Comparison of ENCODE assay signal across 8 mouse cellular contexts in the genomic region with DNA sequence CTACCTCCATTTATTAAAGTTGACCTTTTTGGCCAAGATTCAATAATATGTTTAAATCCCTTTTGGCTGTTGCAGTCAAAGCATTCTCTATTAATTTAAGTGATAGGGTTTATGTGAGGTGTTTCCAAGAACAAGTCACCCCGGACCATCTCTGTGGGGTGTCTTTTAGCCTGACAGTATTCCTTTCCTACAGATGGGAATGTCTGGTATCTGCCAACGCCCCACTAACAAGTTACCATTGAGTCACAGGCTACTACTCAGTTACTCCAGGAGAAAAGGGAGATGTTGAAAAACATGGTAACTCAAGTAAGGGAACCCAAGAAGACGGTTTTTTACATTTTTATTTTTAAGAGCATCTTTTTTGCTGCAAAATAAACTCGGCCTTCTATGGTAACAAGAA. TPM values are rescaled to one million over a fixed set of nuclear protein-coding genes. Genes with fewer than 3 reads are reported as not detected.
DNase-seq lines count a peak whose midpoint lies in the region; ATAC-seq and TF ChIP-seq lines count a peak whose summit lies in the region.

No protein-coding gene starts in this region.

- H3K9ac ChIP-seq in lung, embryonic 16.5 days (ENCODE audit: low read length), result peak overlapping the region; percentile 98; the same call in 1 of the 2 replicates
- H3K9ac ChIP-seq in forebrain, embryonic 15.5 days (replicated peaks), result peak overlapping the region; percentile 94
- H3K9ac ChIP-seq in limb, embryonic 14.5 days (ENCODE audit: low read depth, low read length, severe bottlenecking), result peak overlapping the region; percentile 90
- peak overlapping the region; percentile 90 for H3K9ac ChIP-seq in stomach, embryonic 14.5 days (replicated peaks; ENCODE audit: low read depth, low read length)

- ATAC-seq in lung, embryonic 16.5 days (ENCODE audit: low read depth), result no peak
- no peak for ATAC-seq in forebrain, embryonic 15.5 days (replicated peaks)
- no peak for ATAC-seq in limb, embryonic 14.5 days (ENCODE audit: low FRiP score, low read depth)
- ATAC-seq in stomach, embryonic 14.5 days (ENCODE audit: insufficient number of reproducible peaks, insufficient read depth, low FRiP score, low read depth), result no peak

- H3K4me1 ChIP-seq in lung, embryonic 16.5 days (replicated peaks; ENCODE audit: control insufficient read depth, insufficient read depth, low read length), result peaks cover 15% of the 10 kb centered on the region
- H3K4me1 ChIP-seq in forebrain, embryonic 15.5 days, result peaks cover 25% of the 10 kb centered on the region
- H3K4me1 ChIP-seq in limb, embryonic 14.5 days (ENCODE audit: control insufficient read depth, insufficient read depth, low read length), result peaks cover 16% of the 10 kb centered on the region
- peaks cover 14% of the 10 kb centered on the region for H3K4me1 ChIP-seq in stomach, embryonic 14.5 days (ENCODE audit: control insufficient read depth, insufficient read depth, low read length)

- peaks cover 15% of the 10 kb centered on the region for H3K36me3 ChIP-seq in lung, embryonic 16.5 days (ENCODE audit: control insufficient read depth, insufficient read depth, low read length)
- peaks cover 31% of the 10 kb centered on the region for H3K36me3 ChIP-seq in forebrain, embryonic 15.5 days
- H3K36me3 ChIP-seq in limb, embryonic 14.5 days (ENCODE audit: control insufficient read depth, insufficient read depth, low read length), result peaks cover 34% of the 10 kb centered on the region
- peaks cover 13% of the 10 kb centered on the region for H3K36me3 ChIP-seq in stomach, embryonic 14.5 days (ENCODE audit: control insufficient read depth, insufficient read depth, low read length)

- no peak overlapping the region for H3K27ac ChIP-seq in lung, embryonic 16.5 days (ENCODE audit: low read length)
- peak overlapping the region; percentile 95; the same call in 1 of the 2 replicates for H3K27ac ChIP-seq in forebrain, embryonic 15.5 days (replicated peaks)
- no peak overlapping the region for H3K27ac ChIP-seq in limb, embryonic 14.5 days (replicated peaks; ENCODE audit: low read depth, low read length)
- H3K27ac ChIP-seq in stomach, embryonic 14.5 days (ENCODE audit: low read length), result no peak overlapping the region

- TF ChIP-seq POLR2A in limb, embryonic 14.5 days (IDR thresholded peaks at IDR 0.05; ENCODE audit: borderline replicate concordance, extremely low read depth, insufficient read depth, insufficient read length), result no peak

- H3K4me2 ChIP-seq in lung, embryonic 16.5 days (ENCODE audit: low read depth, low read length), result peak overlapping the region; percentile 71
- H3K4me2 ChIP-seq in forebrain, embryonic 15.5 days (replicated peaks), result peak overlapping the region; percentile 78
- H3K4me2 ChIP-seq in limb, embryonic 14.5 days (replicated peaks; ENCODE audit: low read depth, low read length, severe bottlenecking), result peak overlapping the region; percentile 73
- H3K4me2 ChIP-seq in stomach, embryonic 14.5 days (replicated peaks; ENCODE audit: low read depth, low read length), result peak overlapping the region; percentile 45

- no peaks in the 10 kb centered on the region for H3K9me3 ChIP-seq in lung, embryonic 16.5 days (ENCODE audit: control insufficient read depth, low read length)
- no peaks in the 10 kb centered on the region for H3K9me3 ChIP-seq in forebrain, embryonic 15.5 days
- H3K9me3 ChIP-seq in limb, embryonic 14.5 days (ENCODE audit: control insufficient read depth, low read length), result no peaks in the 10 kb centered on the region
- H3K9me3 ChIP-seq in stomach, embryonic 14.5 days (ENCODE audit: control insufficient read depth, low read depth, low read length), result no peaks in the 10 kb centered on the region

- DNase-seq in lung, postnatal 4 days, result no peak
- DNase-seq in limb, embryonic 14.5 days (ENCODE audit: low spot score), result no peak
- no peak for DNase-seq in B cell, adult 2 months
- DNase-seq in cerebellum, adult 11 months, result no peak
- no peak for DNase-seq in ovary, postnatal 10 days (ENCODE audit: low spot score)

- 49% methylated on average over 4 of the region's 4 CpGs for WGBS in lung, embryonic 16.5 days
- 63% methylated on average over 4 of the region's 4 CpGs for WGBS in forebrain, embryonic 15.5 days
- 40% methylated on average over 4 of the region's 4 CpGs for WGBS in limb, embryonic 14.5 days
- WGBS in stomach, embryonic 14.5 days, result 49% methylated on average over 4 of the region's 4 CpGs

- H3K4me3 ChIP-seq in lung, embryonic 16.5 days (ENCODE audit: low read length), result peak overlapping the region; percentile 96
- H3K4me3 ChIP-seq in forebrain, embryonic 15.5 days, result peak overlapping the region; percentile 85
- peak overlapping the region; percentile 98 for H3K4me3 ChIP-seq in limb, embryonic 14.5 days (replicated peaks; ENCODE audit: low read length)
- peak overlapping the region; percentile 80 for H3K4me3 ChIP-seq in stomach, embryonic 14.5 days (ENCODE audit: low read depth, low read length)

- no peaks in the 10 kb centered on the region for H3K27me3 ChIP-seq in lung, embryonic 16.5 days (ENCODE audit: control insufficient read depth, insufficient read depth, low read depth, low read length)
- H3K27me3 ChIP-seq in forebrain, embryonic 15.5 days, result no peaks in the 10 kb centered on the region
- no peaks in the 10 kb centered on the region for H3K27me3 ChIP-seq in limb, embryonic 14.5 days (ENCODE audit: control insufficient read depth, insufficient read depth, low read length)
- no peaks in the 10 kb centered on the region for H3K27me3 ChIP-seq in stomach, embryonic 14.5 days (ENCODE audit: control insufficient read depth, insufficient read depth, low read length)

RNA-seq across cellular contexts. Expression of gene Pcsk7, which starts 1.1 kb away (rescaled TPM):
- polyA plus RNA-seq in lung, embryonic 16.5 days (2015; fragmentation: Nextera tagmentation; extraction: Ambion mirVana), result 23.0 and 26.6 TPM in 2 replicates
- polyA plus RNA-seq in forebrain, embryonic 15.5 days (2015; fragmentation: Nextera tagmentation; extraction: Ambion mirVana), result 25.6 and 26.7 TPM in 2 replicates
- polyA plus RNA-seq in limb, embryonic 14.5 days (2012; rRNA removed), result 33.3 and 36.6 TPM in 2 replicates
- polyA plus RNA-seq in limb, embryonic 14.5 days (2014; fragmentation: Nextera tagmentation; extraction: Ambion mirVana), result 17.3 and 17.9 TPM in 2 replicates
- 13.5 and 17.5 TPM in 2 replicates for polyA plus RNA-seq in stomach, embryonic 14.5 days (2014; fragmentation: Nextera tagmentation; extraction: Ambion mirVana)

RNA-seq across cellular contexts. Expression of gene Rnf214, which starts 1.5 kb away (rescaled TPM):
- polyA plus RNA-seq in lung, embryonic 16.5 days (2015; fragmentation: Nextera tagmentation; extraction: Ambion mirVana), result 50.4 and 51.3 TPM in 2 replicates
- 96.5 and 96.9 TPM in 2 replicates for polyA plus RNA-seq in forebrain, embryonic 15.5 days (2015; fragmentation: Nextera tagmentation; extraction: Ambion mirVana)
- polyA plus RNA-seq in limb, embryonic 14.5 days (2012; rRNA removed), result 27.6 and 31.5 TPM in 2 replicates
- 55.7 and 57.0 TPM in 2 replicates for polyA plus RNA-seq in limb, embryonic 14.5 days (2014; fragmentation: Nextera tagmentation; extraction: Ambion mirVana)
- 65.4 and 77.0 TPM in 2 replicates for polyA plus RNA-seq in stomach, embryonic 14.5 days (2014; fragmentation: Nextera tagmentation; extraction: Ambion mirVana)

RNA-seq across cellular contexts. Expression of gene Tagln, which starts 30.7 kb away (rescaled TPM):
- 138 and 141 TPM in 2 replicates for polyA plus RNA-seq in lung, embryonic 16.5 days (2015; fragmentation: Nextera tagmentation; extraction: Ambion mirVana)
- polyA plus RNA-seq in forebrain, embryonic 15.5 days (2015; fragmentation: Nextera tagmentation; extraction: Ambion mirVana), result 2.6 and 2.8 TPM in 2 replicates
- polyA plus RNA-seq in limb, embryonic 14.5 days (2012; rRNA removed), result 27.8 and 29.8 TPM in 2 replicates
- polyA plus RNA-seq in limb, embryonic 14.5 days (2014; fragmentation: Nextera tagmentation; extraction: Ambion mirVana), result 31.7 and 35.7 TPM in 2 replicates
- 573 and 578 TPM in 2 replicates for polyA plus RNA-seq in stomach, embryonic 14.5 days (2014; fragmentation: Nextera tagmentation; extraction: Ambion mirVana)

RNA-seq across cellular contexts. Expression of gene Sidt2, which starts 49.9 kb away (rescaled TPM):
- 33.6 and 35.9 TPM in 2 replicates for polyA plus RNA-seq in lung, embryonic 16.5 days (2015; fragmentation: Nextera tagmentation; extraction: Ambion mirVana)
- polyA plus RNA-seq in forebrain, embryonic 15.5 days (2015; fragmentation: Nextera tagmentation; extraction: Ambion mirVana), result 37.2 and 37.6 TPM in 2 replicates
- 121 and 190 TPM in 2 replicates for polyA plus RNA-seq in limb, embryonic 14.5 days (2012; rRNA removed)
- 56.1 and 58.7 TPM in 2 replicates for polyA plus RNA-seq in limb, embryonic 14.5 days (2014; fragmentation: Nextera tagmentation; extraction: Ambion mirVana)
- polyA plus RNA-seq in stomach, embryonic 14.5 days (2014; fragmentation: Nextera tagmentation; extraction: Ambion mirVana), result 41.5 and 42.1 TPM in 2 replicates
